Mouse (Mus musculus) hindbrain, embryonic 14.5 days (tissue): ENCODE measurements at regions not wholly inside any gene's neighbourhood (a gene's known extent, or its start where the extent isn't known, plus 50 kb on each side); places are given as distances from the start of the nearest gene placed in this dataset.

Source experiments
- ATAC-seq: fragments of 200-750 bp; cut with Nextera tagmentation; 2 replicates; pipeline ENCODE4 v1.8.0; 2017; ENCODE audit warnings: moderate number of reproducible peaks, mild to moderate bottlenecking, moderate TSS enrichment, moderate library complexity; ENCODE audit not compliant: low FRiP score
- DNase-seq: peaks from one replicate; pipeline ENCODE4 v3.0.0-alpha.2; 2015; ENCODE audit warnings: low spot score
- H3K27ac ChIP-seq: fragments of 300-500 bp; sonication (generic); 2 replicates; pipeline ENCODE4 v1.5.1; 2014; ENCODE audit warnings: mild to moderate bottlenecking, moderate library complexity
- H3K27me3 ChIP-seq: fragments of 300-500 bp; sonication (generic); 2 replicates; pipeline ENCODE4 v1.6.1; 2014; ENCODE audit warnings: mild to moderate bottlenecking, low read length, mixed read lengths; ENCODE audit not compliant: control insufficient read depth, insufficient read depth
- H3K36me3 ChIP-seq: fragments of 300-500 bp; sonication (generic); replicated peaks from 2 replicates; pipeline ENCODE4 v1.6.1; 2014; ENCODE audit not compliant: control insufficient read depth, insufficient read depth
- H3K4me1 ChIP-seq: fragments of 300-500 bp; sonication (generic); replicated peaks from 2 replicates; pipeline ENCODE4 v1.6.1; 2014; ENCODE audit warnings: antibody characterized with exemption, low read length, mixed read lengths; ENCODE audit not compliant: control insufficient read depth, insufficient read depth
- H3K4me2 ChIP-seq: fragments of 300-500 bp; sonication (generic); replicated peaks from 2 replicates; pipeline ENCODE4 v1.6.1; 2014; ENCODE audit warnings: mild to moderate bottlenecking, moderate library complexity
- H3K4me3 ChIP-seq: fragments of 300-500 bp; sonication (generic); replicated peaks from 2 replicates; pipeline ENCODE4 v1.5.1; 2014; ENCODE audit warnings: mild to moderate bottlenecking, low read length
- H3K9ac ChIP-seq: fragments of 300-500 bp; sonication (generic); 2 replicates; pipeline ENCODE4 v1.6.1; 2014
- H3K9me3 ChIP-seq: fragments of 300-500 bp; sonication (generic); 2 replicates; pipeline ENCODE4 v1.6.1; 2016; ENCODE audit warnings: low read length; ENCODE audit not compliant: control insufficient read depth
- WGBS: fragments of 180-500 bp; shearing (Covaris S2); extraction: QIAGEN DNeasy Blood & Tissue Kit; methylation state at CpG from one replicate; pipeline ENCODE4 v1.1.7; 2014; 5-methylcytosine and 5-hydroxymethylcytosine counted together

DNA sequence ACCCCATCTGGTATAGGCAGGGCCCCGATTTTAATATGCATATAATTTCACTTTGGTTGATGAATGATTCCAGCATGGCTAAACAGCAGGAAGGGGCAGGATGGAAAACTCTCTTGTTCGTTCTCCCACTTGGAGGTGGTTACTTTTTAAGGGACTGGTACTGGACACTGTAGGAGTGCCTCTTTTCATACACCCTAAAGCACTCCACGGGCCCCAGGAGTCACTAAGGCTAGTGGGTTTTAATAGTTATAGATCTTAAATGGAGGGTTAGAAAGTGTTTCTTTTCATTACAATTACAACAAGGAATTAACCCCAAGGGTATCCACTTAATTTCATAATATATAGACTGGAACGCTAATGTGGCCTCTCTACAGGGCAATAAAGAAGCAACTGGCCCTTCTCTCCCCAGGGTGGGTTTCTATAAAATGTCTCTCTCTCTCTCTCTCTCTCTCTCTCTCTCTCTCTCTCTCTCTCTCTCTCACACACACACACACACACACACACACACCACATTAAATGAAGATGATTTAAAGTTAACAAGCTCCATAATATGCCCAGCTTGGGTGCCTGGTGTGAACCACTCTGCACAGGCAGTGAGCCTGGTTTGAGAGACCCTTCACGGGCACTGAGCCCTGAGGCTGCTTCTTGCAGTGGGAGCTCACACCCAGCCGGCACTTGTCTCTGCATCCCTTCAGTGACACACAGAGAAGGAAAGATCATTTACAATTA is 261.7 kb downstream of the Adgrl2 start:
- Histone ChIP-seq H3K4me3 (no peak overlapping the region), H3K4me1 (peaks cover 10% of the 10 kb centered on the region; the same call in 1 of the 2 replicates), H3K27ac (no peak overlapping the region), H3K36me3 (no peaks in the 10 kb centered on the region), H3K4me2 (no peak overlapping the region), H3K27me3 (no peaks in the 10 kb centered on the region), H3K9me3 (0 out of 2 replicates have a peak, but pooled peaks cover 3% of the 10 kb centered on the region), H3K9ac (no peak overlapping the region)
- DNase-seq (no peak), ATAC-seq (peak; percentile 62)
- WGBS = 69% methylated on average over 6 of the region's 6 CpGs

DNA sequence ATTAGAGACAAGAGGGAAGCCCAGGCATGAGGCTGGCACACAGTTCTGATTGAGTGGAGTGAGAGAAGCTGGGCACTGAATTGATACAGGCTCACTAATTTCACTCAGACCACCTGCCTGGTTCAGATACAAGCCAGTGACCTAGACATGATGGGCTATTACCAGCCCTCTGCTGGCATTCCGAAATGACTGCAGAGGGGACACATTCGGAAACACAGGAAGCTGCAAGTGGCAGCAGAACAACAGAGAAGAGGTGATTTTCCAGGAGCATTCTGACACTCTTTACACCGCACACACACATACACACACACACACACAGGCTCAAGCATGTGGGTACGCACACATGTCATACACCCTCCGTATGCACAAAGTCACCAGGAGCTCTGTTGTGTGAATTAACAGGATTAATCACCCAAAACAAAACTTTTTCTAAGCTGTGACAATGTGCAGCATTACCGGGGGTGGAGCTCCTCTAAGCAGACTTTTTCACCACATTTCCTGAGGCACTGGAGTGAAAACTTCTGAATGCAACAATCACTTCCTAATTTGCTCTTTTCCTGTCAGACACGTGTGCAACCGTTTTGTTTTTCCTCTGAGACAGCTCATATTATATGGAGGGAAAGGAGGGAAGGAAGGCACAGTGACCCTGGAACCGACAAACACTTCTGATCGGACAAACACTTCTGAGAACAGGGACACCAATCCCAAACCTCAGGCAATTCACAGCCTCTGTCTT is 263.6 kb downstream of the Adgrl2 start:
- no peaks in the 10 kb centered on the region for H3K27me3 ChIP-seq
- no peak overlapping the region for H3K9ac ChIP-seq
- H3K9me3 ChIP-seq = 0 out of 2 replicates have a peak, but pooled peaks cover 3% of the 10 kb centered on the region
- H3K4me2 ChIP-seq = no peak overlapping the region
- no peak overlapping the region for H3K27ac ChIP-seq
- 53% methylated on average over 10 of the region's 10 CpGs for WGBS
- ATAC-seq = no peak
- no peaks in the 10 kb centered on the region for H3K36me3 ChIP-seq
- H3K4me1 ChIP-seq = peaks cover 6% of the 10 kb centered on the region; the same call in 1 of the 2 replicates
- no peak overlapping the region for H3K4me3 ChIP-seq
- no peak for DNase-seq

DNA sequence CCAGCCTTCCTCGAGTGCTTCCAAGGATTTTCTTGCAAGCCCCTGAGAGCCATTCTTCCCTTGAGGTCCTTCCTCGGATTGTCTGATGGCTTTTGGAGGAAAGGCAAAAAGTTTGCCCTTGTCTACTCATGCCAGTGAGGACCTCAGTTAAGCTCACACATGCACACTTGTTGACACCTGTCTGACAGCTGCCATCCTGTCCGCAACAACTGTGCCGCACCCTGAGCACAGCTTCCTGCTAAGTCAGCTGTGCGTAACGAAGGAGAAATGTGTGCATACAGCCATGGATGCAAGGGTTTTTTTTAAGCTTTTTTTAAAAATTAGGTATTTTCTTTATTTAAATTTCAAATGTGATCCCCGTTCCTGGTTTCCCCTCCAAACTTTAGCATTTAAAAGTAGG is 293.8 kb downstream of the Adgrl2 start:
- no peak for ATAC-seq
- WGBS = 85% methylated on average over 7 of the region's 7 CpGs

DNA sequence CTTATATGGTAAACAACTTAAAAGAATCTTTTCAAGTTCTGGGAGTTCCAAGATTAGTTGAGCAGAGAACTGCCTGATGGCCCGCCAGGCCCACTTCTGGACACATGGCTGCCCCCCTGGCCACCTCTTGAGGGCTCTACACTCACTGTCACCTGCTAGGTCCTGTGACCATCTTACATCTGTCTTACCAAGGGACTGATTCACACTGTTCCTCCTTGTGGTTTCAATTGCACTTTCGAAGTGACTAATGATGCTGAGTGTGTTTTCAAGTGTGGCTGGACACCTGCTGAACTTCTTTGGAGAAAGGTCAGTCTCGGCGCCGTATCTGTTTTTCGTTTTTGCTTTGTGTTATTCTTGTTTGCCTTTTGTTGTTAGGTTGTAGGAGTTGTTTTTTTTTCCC is 294.9 kb downstream of the Adgrl2 start:
- WGBS = 94% methylated on average over 6 of the region's 6 CpGs
- H3K9me3 ChIP-seq = no peaks in the 10 kb centered on the region

More for the DNA sequence above, 293.8 kb downstream of the Adgrl2 start:
- Histone ChIP-seq H3K9me3 (no peaks in the 10 kb centered on the region), H3K27ac (no peak overlapping the region), H3K4me2 (no peak overlapping the region), H3K36me3 (no peaks in the 10 kb centered on the region), H3K4me3 (no peak overlapping the region), H3K27me3 (no peaks in the 10 kb centered on the region), H3K9ac (no peak overlapping the region), H3K4me1 (no peaks in the 10 kb centered on the region)
- DNase-seq = no peak

DNA sequence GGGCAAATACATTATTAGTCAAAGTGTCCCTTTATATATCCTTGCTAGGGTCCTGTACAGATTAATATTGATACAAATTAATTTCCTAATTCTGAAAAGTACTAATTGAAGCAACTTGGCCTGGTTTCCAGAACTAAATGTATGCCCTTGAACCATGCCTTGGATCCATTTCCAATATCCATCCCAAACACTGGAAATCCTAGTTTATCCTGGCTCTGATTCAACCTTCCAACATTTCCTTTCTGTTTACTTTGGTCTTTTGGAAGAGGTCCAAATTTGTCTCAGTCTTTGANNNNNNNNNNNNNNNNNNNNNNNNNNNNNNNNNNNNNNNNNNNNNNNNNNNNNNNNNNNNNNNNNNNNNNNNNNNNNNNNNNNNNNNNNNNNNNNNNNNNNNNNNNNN is 307.2 kb downstream of the Adgrl2 start:
- H3K4me2 ChIP-seq = no peak overlapping the region
- no peaks in the 10 kb centered on the region for H3K36me3 ChIP-seq
- DNase-seq = peak; percentile 66
- ATAC-seq = no peak
- no peak overlapping the region for H3K27ac ChIP-seq
- H3K4me1 ChIP-seq = no peaks in the 10 kb centered on the region
- no peak overlapping the region for H3K4me3 ChIP-seq
- no peaks in the 10 kb centered on the region for H3K9me3 ChIP-seq
- H3K27me3 ChIP-seq = no peaks in the 10 kb centered on the region
- H3K9ac ChIP-seq = no peak overlapping the region

More for the DNA sequence above, 294.9 kb downstream of the Adgrl2 start:
- ATAC-seq (no peak), DNase-seq (no peak)
- Histone ChIP-seq H3K4me2 (no peak overlapping the region), H3K27me3 (no peaks in the 10 kb centered on the region), H3K9ac (no peak overlapping the region), H3K27ac (no peak overlapping the region), H3K4me1 (no peaks in the 10 kb centered on the region), H3K4me3 (no peak overlapping the region), H3K36me3 (no peaks in the 10 kb centered on the region)

DNA sequence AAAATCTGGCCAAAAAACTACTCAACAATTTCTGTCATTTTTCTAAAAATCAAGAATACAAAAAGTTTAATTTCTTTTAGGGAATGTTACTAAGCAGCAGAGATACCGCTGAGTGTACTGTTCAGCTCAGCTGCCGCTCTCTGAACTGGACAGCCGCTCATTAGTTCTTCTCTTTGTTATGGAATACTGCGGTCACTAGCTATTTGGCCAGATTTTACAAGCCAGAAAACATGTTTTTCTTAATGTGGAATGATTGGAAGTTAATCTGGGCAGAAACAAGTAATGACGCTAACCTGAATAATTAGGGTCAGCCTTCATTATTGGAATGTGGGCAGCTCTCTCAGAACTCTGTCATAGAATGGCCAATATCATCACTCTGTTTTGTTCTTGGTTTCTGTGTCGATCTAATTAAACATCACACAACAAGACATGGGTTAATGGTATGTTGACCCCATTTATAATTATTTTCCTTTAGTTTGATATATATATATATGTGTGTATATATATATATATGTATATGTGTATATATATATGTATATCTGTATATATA is 307.8 kb downstream of the Adgrl2 start:
- Histone ChIP-seq H3K27me3 (no peaks in the 10 kb centered on the region), H3K27ac (no peak overlapping the region), H3K4me3 (no peak overlapping the region), H3K9me3 (no peaks in the 10 kb centered on the region), H3K36me3 (no peaks in the 10 kb centered on the region), H3K4me2 (no peak overlapping the region), H3K4me1 (no peaks in the 10 kb centered on the region), H3K9ac (no peak overlapping the region)
- no peak for ATAC-seq
- WGBS = 71% methylated on average over 6 of the region's 6 CpGs
- no peak for DNase-seq

DNA sequence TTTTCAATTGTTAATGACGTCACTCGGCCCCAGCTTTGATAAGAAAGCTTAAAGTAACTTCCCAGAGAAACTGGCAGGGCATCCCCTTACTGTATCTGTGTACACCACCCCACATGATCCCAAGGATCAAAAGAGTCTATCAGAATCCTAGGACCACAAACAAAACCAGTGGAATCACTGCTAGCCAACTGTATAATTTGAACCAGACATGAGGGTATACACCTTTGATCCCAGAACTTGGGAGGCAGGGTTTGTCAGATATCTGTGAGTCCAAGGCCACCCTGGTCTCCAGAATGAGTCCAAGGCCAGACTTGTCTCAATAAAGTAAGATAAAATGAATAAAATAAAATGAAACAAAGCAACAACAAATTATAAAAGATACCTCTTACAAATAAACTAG is 309.2 kb downstream of the Adgrl2 start:
- Histone ChIP-seq H3K27me3 (no peaks in the 10 kb centered on the region), H3K27ac (no peak overlapping the region), H3K36me3 (no peaks in the 10 kb centered on the region), H3K4me2 (no peak overlapping the region), H3K9me3 (no peaks in the 10 kb centered on the region), H3K4me3 (no peak overlapping the region), H3K4me1 (no peaks in the 10 kb centered on the region), H3K9ac (no peak overlapping the region)
- DNase-seq (no peak), ATAC-seq (no peak)
- WGBS = 79% methylated on average over 2 of the region's 2 CpGs

DNA sequence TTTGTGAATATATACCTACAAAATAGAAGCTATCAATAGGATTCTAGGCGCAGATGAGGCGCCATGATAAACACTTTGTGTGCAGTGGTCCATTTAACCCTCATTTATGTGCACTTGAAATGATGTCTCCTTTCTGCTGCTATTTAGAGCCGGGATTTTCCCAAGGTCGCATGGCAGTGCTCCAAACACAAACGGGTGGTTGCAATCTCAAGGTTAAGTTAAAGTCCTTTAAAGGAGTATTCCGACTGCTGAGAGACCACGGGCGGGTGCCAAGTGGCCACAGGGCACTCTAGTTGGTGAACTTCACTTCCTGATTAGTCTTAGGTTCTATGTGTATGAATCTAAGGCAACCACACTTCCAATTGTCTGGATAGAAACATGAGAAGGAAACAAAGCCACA is 309.6 kb downstream of the Adgrl2 start:
- ATAC-seq (no peak), DNase-seq (no peak)
- Histone ChIP-seq H3K4me2 (no peak overlapping the region), H3K36me3 (no peaks in the 10 kb centered on the region), H3K9me3 (no peaks in the 10 kb centered on the region), H3K27ac (no peak overlapping the region), H3K4me1 (no peaks in the 10 kb centered on the region), H3K27me3 (no peaks in the 10 kb centered on the region), H3K9ac (no peak overlapping the region), H3K4me3 (no peak overlapping the region)
- WGBS = 67% methylated on average over 8 of the region's 8 CpGs

DNA sequence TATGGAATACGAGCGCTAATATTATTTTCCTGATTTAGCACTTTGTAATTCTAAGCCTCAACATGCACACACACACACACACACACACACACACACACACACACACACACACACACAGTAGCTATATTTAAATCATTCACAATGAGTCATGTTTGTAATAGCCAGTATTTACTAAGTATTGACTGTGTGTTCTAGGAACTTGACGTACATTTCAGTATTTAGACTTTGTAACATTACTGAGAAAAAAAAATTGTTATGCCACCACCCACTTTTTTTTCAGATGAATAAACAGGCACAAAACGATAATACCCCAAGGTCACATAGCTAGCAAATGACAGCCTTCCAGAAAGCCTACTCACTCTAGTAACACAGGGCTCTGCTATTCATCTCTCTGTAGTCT is 310.3 kb downstream of the Adgrl2 start:
- Histone ChIP-seq H3K9me3 (no peaks in the 10 kb centered on the region), H3K36me3 (no peaks in the 10 kb centered on the region), H3K4me3 (no peak overlapping the region), H3K27ac (no peak overlapping the region), H3K9ac (no peak overlapping the region), H3K4me1 (no peaks in the 10 kb centered on the region), H3K27me3 (no peaks in the 10 kb centered on the region), H3K4me2 (no peak overlapping the region)
- no peak for ATAC-seq
- WGBS = 93% methylated on average over 4 of the region's 4 CpGs
- no peak for DNase-seq
